Mouse (Mus musculus): ENCODE results near the gene Acad12.
A peak's percentile ranks its signal among the peaks of the same experiment; 100 is the strongest.
"Not testable (repeated sequence)": the region's sequence is repeated elsewhere in the genome, so short reads cannot be mapped to it uniquely, and the experiment has no call there.

The Acad12 gene

GRCm38 (mm10) chr5:121609556-121610135, 9.1 kb downstream of the Acad12 start:
- not testable (repeated sequence) for DNase-seq

- DNase-seq = peak; percentile 80
Measured at GRCm38 (mm10) chr5:121606151-121606550, 12.6 kb downstream of the Acad12 start.

GRCm38 (mm10) chr5:121603815-121604214, 14.9 kb downstream of the Acad12 start:
- DNase-seq = not testable (repeated sequence)

DNA sequence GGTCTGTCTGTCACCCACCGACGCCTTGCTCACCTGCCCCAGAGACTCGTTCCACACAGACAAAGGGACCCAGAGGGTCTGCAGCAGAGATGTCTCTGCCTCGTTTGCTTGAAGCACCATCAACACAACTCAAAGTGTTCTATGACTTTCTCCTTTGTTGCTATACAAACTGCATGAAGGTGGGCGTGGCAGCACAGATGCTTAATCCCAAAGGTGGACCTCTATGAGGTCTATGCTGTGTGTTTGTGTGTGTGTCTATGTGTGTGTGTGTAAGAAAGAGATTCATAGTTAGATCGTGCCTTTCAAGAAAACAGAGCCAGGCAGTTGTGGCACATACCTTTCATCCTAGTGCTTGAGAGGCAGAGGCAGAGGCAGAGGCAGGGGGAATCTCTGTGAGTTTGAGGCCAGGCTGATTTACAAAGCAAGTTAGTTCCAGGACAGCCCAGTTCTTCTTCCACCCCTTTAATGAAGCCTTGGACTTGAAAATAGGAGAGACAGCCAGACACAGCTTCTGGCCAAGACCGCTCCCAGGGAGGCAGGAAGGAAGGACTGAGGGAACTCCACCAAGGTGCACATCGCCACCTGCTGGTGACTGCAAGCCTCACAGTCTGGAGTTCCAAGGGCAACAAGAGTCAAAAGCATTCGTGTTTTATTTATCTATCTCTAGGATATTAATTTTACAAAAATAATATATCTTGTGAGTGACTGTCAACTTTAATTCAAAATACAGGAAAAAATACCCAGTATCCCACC, 17.0 kb downstream of the Acad12 start:
- DNase-seq = peak; percentile 93

DNA sequence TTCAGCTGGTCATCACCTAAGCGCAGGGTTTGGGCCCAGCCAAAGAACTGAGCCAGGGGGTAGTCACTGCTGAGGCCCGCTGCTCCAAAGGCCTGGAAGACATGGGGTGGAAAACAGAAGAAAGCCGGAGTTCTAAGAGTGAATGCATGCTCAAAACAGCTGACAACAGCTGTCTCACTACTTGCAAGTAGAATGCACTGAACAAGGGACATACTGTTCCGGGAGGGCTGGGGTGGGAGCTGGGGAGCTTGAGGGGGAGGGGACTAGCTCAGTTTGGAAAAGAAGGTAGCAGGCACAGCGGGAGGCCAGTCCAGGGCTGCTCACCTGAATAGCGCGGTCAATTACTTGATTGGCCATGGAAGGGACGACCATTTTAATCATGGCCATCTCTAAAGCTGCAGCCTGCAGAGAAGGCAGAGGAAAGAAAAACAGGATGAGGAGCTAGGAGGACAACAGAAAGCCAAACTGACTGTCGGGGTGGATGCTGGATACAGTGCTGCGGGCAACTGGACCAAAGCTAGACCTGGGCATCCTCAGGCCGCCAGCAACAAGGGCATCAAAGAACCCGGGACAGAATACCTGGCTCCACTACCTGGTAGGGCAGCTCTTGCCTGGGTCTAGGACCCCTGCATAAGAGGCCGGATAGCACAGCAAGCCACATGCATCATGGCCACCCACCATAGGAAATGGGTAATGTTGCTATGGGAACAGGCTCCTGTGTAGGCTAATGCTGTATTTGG, 19.7 kb downstream of the Acad12 start:
- no peak for DNase-seq

GRCm38 (mm10) chr5:121597991-121598537, 20.7 kb downstream of the Acad12 start:
- no peak for DNase-seq

- DNase-seq = no peak
Measured at GRCm38 (mm10) chr5:121597332-121597731, 21.4 kb downstream of the Acad12 start.

DNA sequence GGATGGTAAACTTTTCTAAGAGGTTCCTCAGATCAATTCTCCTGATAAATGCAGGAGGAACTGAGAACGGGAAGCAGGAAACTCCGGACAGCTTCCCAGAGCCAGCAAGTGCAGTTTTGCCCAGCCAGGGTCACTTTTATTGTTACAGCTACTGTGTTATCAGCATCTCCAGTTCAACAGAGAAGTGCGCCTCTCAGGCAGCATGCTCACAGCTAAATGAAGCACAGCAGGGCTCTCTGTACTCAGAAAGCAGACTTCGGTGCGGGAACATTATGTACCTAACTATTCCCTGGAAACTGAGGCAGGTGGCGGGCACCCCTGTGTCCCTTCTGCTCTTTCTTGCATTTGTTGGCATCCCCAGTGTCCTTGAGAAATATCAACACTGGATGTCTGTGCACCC, 22.5 kb downstream of the Acad12 start:
- no peak for DNase-seq

DNA sequence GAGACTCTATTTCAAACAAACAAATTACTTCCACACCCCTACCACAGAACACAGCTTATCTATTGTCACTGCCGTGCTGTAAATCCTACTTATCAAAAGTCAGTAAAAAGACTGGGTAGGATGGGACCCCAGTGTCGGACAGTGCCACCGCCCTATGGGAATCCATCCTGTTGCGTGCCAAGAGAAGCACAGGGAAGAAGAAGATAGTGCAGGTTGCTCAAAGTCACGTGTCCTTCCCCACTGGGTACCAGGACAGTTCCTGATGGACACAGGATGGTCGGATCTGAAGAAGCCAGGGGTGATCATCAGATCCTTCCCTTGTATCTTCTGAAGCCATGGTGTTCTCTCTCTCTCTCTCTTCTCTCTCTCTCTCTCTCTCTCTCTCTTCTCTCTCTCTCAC, 23.0 kb downstream of the Acad12 start:
- no peak for DNase-seq

GRCm38 (mm10) chr5:121594714-121595313, 23.9 kb downstream of the Acad12 start:
- DNase-seq = no peak

DNA sequence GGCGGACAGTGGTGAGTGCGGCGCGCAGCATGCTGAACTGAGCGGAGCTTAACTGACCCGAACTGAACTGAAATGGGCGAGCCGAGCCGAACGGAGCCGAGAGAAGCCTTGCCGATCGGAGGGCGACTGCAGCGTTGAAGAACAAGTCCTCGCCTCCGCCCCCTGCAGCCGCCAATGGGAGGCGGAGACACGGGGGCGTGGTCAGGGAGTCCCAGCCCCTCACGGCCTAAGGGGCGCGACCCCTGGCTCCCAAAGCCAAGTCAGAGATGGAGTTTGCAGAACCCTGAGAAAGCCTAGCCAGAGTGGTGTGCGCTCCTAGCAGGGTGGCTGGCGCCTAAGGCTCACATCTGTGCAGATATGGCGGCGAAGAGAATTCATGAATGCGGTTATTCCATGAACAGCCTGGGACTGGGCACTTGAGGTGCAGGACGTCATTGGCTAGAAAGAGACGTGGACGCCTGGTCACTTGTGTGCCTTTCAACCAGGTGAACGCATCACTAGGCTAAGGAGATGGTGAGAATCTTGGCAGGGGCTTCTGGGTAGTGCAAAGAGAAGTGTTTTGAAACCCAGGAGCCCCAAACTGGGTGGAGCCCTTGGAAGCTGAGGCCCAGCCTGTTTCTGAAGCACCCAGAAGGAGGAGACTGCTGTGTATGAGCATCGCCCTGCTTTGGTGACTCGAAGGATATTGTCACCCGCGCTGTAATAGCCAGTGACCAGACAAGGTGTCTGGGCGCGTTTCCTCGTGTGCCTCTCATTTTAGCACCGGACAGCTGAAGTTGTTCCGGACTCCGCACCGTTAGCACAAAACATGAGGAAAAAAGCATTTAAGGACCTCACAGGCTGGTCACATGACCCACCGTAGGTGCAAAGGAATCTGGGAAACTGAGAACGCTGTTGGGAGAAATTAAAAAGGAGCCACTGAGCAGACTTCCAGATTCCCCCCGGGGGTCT, 25.0 kb downstream of the Acad12 start, which contains the start of gene Aldh2:
Aldh2 (minus strand) TSS at position 374 of the 951 bp plus-strand sequence.
- DNase-seq = peak; percentile 74

DNA sequence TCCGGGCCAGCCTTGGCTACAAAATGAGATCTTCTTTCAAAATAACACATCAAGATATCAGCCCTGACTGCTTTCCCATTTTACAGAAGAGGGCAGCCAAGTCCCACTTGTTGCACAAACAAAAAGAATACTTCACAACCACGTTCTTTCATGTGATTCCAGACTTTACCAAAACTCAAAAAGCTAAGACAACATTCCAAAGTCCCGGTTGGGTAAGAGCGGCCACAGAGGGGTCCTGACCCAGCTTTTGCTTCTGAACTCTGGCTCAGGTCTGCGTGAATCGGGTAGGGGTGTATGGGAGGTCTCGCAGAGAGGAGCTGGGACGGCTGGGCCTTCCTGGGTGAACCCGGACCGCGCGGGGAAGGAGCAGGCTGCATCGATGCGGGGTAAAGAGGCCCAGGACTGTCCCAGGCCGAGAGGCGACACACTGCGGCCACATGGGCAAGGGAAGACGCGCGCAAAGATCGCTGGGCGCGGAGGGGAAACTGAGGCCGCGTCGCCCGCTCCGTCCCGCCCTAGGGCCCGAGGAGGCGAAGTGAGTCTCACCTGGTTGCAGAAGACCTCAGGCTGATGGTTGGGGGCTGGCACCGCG, 25.8 kb downstream of the Acad12 start:
- DNase-seq = no peak

DNA sequence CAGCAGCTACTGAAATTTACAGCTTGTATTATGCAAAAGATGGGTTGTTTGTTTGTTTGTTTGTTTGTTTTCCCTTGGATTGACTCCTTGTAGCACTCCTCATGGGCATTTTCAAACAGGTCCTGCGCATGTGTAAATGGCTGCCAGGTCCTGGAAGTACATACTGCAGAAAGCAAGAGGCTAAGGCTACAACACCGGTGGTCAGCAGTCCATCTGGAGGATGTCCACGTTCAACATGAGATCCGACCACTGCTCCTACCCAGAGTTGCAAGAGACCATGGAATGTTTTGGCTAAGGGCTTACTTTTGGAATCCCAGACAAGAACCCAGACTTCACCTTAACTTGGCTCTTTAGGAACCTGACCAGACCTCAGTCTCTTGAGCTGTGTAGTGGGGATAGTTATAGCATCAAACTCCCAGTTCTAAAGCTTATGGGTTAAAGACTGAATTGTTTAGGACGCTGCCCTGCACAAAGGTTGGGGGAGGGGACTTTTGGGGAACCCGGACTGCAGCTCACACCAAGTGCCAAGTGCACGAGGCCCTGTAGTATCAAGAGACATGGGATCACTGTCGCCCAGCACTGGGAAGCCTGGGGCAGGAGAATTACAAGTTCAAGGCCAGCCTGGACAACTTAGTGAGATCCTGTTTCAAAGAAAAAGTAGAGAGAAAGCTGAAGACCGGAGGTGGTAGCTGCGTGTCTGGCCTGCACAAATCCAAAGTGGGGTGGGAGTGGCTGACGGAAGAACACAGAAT, 26.5 kb downstream of the Acad12 start:
- no peak for DNase-seq

- DNase-seq = no peak
Measured at GRCm38 (mm10) chr5:121591417-121592063, 27.2 kb downstream of the Acad12 start.

- DNase-seq = no peak
Measured at GRCm38 (mm10) chr5:121589928-121590327, 28.8 kb downstream of the Acad12 start.

- DNase-seq = peak; percentile 29
Measured at GRCm38 (mm10) chr5:121586400-121587039, 32.2 kb downstream of the Acad12 start.

DNA sequence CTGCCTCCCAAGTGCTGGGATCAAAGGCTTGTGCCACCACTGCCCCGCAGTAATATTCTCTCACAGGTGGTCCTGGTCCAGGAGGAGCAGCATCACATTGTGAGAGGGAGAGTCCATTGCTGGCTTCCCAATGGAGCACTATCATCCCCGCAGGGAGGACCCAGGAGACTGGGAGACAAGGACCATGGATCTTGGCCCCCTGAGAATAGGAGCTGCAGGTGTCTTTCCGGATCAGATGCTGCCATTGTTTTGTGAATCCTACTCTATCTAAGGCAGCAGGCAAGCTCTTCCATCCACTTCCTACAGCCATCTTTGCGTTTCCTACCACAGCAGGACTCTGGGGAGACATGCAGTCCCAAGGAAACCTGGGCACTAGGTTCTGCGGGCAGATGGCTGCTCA, 33.0 kb downstream of the Acad12 start:
- DNase-seq = no peak

GRCm38 (mm10) chr5:121585005-121585404, 33.7 kb downstream of the Acad12 start:
- no peak for DNase-seq

GRCm38 (mm10) chr5:121583765-121584501, 34.8 kb downstream of the Acad12 start:
- peak; percentile 71 for DNase-seq
